Mouse (Mus musculus) stomach, embryonic 14.5 days (tissue): Measurements from ENCODE around the gene Tmem165. TPM values are rescaled to one million over a fixed set of nuclear protein-coding genes. Genes with fewer than 3 reads are reported as not detected.

Source experiments
- ATAC-seq: fragments of 200-750 bp; cut with Nextera tagmentation; 2 replicates; pipeline ENCODE4 v1.8.0; 2017; ENCODE audit warnings: low read depth, moderate TSS enrichment; ENCODE audit not compliant: insufficient number of reproducible peaks, insufficient read depth, low FRiP score
- H3K27ac ChIP-seq: fragments of 300-500 bp; sonication (generic); 2 replicates; pipeline ENCODE4 v1.5.1; 2014; ENCODE audit warnings: mild to moderate bottlenecking, low read length, moderate library complexity, mixed read lengths
- H3K27me3 ChIP-seq: fragments of 300-500 bp; sonication (generic); 2 replicates; pipeline ENCODE4 v1.6.1; 2014; ENCODE audit warnings: low read length, control low read depth, mixed read lengths; ENCODE audit not compliant: control insufficient read depth, insufficient read depth
- H3K36me3 ChIP-seq: fragments of 300-500 bp; sonication (generic); 2 replicates; pipeline ENCODE4 v1.6.1; 2014; ENCODE audit warnings: mild to moderate bottlenecking, control low read depth, low read length, moderate library complexity, mixed read lengths; ENCODE audit not compliant: control insufficient read depth, insufficient read depth
- H3K4me1 ChIP-seq: fragments of 300-500 bp; sonication (generic); 2 replicates; pipeline ENCODE4 v1.6.1; 2014; ENCODE audit warnings: low read length, control low read depth, mixed read lengths; ENCODE audit not compliant: control insufficient read depth, insufficient read depth
- H3K4me2 ChIP-seq: fragments of 300-500 bp; sonication (generic); replicated peaks from 2 replicates; pipeline ENCODE4 v1.6.1; 2014; ENCODE audit warnings: low read depth, low read length, control low read depth
- H3K4me3 ChIP-seq: fragments of 300-500 bp; sonication (generic); 2 replicates; pipeline ENCODE4 v1.5.1; 2014; ENCODE audit warnings: low read depth, low read length, control low read depth
- H3K9ac ChIP-seq: fragments of 300-500 bp; sonication (generic); replicated peaks from 2 replicates; pipeline ENCODE4 v1.6.1; 2014; ENCODE audit warnings: low read depth, mild to moderate bottlenecking, control low read depth, low read length, moderate library complexity, mixed read lengths
- H3K9me3 ChIP-seq: fragments of 300-500 bp; sonication (generic); 2 replicates; pipeline ENCODE4 v1.6.1; 2016; ENCODE audit warnings: low read depth, low read length, control low read depth; ENCODE audit not compliant: control insufficient read depth
- WGBS: fragments of 180-500 bp; shearing (Covaris S2); extraction: QIAGEN DNeasy Blood & Tissue Kit; methylation state at CpG from one replicate; pipeline ENCODE4 v1.1.7; 2014; 5-methylcytosine and 5-hydroxymethylcytosine counted together
- polyA plus RNA-seq: library from polyadenylated mRNA; unstranded; fragments of >200 nt; fragmentation: Nextera tagmentation; extraction: Ambion mirVana; gene quantifications from 2 replicates; pipeline ENCODE4 v1.2.1, GENCODE M21; 2014

Gene Tmem165
- polyA plus RNA-seq, 1 experiment from 2014 or later: 120 TPM

DNA sequence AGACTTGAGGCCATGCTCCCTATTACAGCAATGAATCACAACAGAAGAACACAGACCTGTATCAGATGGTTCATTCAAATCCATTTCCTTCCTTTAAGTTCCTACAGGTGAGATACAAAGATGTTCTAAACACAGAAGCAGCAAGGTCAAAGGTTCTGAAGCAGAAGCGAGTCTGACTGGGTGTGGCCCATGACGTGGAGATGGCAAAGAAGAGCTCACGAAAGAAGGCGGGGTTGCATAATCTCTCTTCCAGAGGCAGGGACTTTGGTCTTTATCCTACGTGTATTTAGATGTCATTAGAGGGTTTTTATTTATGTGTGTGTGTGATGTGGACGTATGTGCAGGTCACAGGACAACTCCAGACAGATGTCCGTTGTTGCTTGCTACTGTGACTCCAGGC, 6.0 kb upstream of the Tmem165 start:
- Histone ChIP-seq H3K36me3 (no peaks in the 10 kb centered on the region), H3K4me3 (no peak overlapping the region), H3K27ac (no peak overlapping the region), H3K27me3 (no peaks in the 10 kb centered on the region), H3K9me3 (no peaks in the 10 kb centered on the region), H3K9ac (no peak overlapping the region), H3K4me1 (0 out of 2 replicates have a peak, but pooled peaks cover 3% of the 10 kb centered on the region), H3K4me2 (no peak overlapping the region)
- ATAC-seq: no peak
- whole genome bisulfite sequencing: 63% methylated on average over 7 of the region's 7 CpGs

GRCm38 (mm10) chr5:76179171-76179570, 4.5 kb upstream of the Tmem165 start:
- Histone ChIP-seq H3K4me1 (0 out of 2 replicates have a peak, but pooled peaks cover 3% of the 10 kb centered on the region), H3K4me2 (no peak overlapping the region), H3K36me3 (no peaks in the 10 kb centered on the region), H3K9ac (no peak overlapping the region), H3K9me3 (no peaks in the 10 kb centered on the region), H3K4me3 (no peak overlapping the region), H3K27ac (no peak overlapping the region), H3K27me3 (no peaks in the 10 kb centered on the region)
- ATAC-seq: no peak
- WGBS: 93% methylated on average over 5 of the region's 5 CpGs

DNA sequence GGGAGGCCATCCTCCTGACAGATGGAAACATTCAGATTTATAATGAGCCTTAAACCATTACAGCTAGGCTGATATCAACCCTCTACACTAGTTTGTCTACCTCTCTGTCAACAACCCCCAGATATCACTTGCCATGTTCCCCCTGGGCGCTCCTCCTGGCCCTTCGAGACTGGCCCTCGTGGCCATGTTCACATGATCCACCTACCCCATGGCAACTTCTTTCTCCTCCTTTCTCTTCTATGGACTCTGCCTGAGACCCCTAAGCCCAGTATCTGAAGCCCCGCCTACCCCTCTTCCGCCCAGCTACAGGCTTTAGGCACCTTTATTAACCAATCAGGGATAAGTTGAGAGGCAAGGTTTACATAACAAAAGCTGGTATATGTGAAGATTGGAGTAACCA, 3.9 kb upstream of the Tmem165 start:
- WGBS: 84% methylated on average over 5 of the region's 5 CpGs
- no peak overlapping the region for H3K4me3 ChIP-seq

DNA sequence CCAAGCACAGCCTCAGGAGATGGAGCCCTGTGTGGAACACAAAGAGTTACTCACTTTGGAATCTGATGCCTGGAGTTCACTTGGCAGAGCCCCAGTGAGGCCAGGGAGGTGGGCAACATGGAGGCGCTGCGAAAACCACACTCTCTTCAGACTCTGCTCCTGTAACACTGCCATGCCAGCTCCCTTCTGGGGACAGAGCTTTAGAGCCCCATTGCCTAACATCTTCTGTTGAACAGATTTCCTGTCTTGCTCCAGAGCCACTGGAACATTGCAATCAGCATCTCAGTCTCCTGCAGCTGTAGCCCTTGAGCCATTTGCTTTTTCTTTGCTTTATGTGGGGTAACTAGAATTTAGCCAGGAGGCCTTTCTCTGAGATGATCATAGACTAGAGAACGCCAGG, 1.4 kb upstream of the Tmem165 start:
- WGBS: 50% methylated on average over 3 of the region's 3 CpGs
- no peak overlapping the region for H3K4me2 ChIP-seq
- H3K4me1 ChIP-seq: peaks cover 13% of the 10 kb centered on the region; the same call in 1 of the 2 replicates
- no peak overlapping the region for H3K9ac ChIP-seq
- no peaks in the 10 kb centered on the region for H3K27me3 ChIP-seq
- no peaks in the 10 kb centered on the region for H3K36me3 ChIP-seq
- no peak for ATAC-seq
- H3K27ac ChIP-seq: no peak overlapping the region
- H3K9me3 ChIP-seq: no peaks in the 10 kb centered on the region
- H3K4me3 ChIP-seq: no peak overlapping the region

More for the DNA sequence above, 3.9 kb upstream of the Tmem165 start:
- H3K9ac ChIP-seq: no peak overlapping the region
- no peak overlapping the region for H3K27ac ChIP-seq
- H3K27me3 ChIP-seq: no peaks in the 10 kb centered on the region
- ATAC-seq: no peak
- H3K9me3 ChIP-seq: no peaks in the 10 kb centered on the region
- no peaks in the 10 kb centered on the region for H3K36me3 ChIP-seq
- H3K4me1 ChIP-seq: 0 out of 2 replicates have a peak, but pooled peaks cover 3% of the 10 kb centered on the region
- no peak overlapping the region for H3K4me2 ChIP-seq

DNA sequence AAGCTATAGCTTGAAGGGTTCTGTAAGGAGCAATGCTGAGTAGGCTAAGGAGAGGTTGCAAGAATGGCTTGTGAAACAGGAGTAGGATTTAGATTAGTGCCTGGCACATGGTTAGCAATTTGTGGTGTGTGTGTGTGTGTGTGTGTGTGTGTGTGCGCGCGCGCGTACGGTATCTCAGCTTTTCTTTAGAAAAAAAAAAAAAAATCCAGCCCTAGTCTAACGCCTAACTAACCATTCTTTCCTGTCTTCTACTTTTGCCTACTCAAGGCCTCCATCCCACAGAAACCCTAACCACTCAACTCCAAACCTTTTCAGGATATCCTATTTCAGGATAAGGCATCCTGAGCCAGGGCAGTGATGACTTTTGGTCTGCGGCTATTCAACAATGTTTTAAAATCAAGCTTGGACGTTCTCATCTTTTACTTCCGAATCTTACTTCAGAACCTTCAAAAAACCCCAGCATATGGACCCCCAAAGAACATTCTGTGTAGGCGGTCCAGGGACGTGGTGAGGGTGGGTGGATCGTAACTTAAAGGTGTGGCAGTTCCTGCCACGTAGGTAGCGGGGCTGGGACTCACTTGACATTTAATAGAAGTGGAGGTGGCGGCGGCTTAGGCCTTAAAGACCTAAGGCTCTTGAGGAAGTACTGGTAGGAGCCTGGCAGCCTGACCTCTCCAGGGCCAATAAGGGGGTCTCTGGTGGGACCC, 484 bp upstream of the Tmem165 start:
- Histone ChIP-seq H3K9ac (peak overlapping the region; percentile 87; the same call in 1 of the 2 replicates), H3K27me3 (no peaks in the 10 kb centered on the region), H3K4me3 (peak overlapping the region; percentile 95), H3K36me3 (no peaks in the 10 kb centered on the region), H3K4me2 (peak overlapping the region; percentile 74), H3K27ac (no peak overlapping the region; the same call in 1 of the 2 replicates), H3K9me3 (no peaks in the 10 kb centered on the region), H3K4me1 (peaks cover 13% of the 10 kb centered on the region; the same call in 1 of the 2 replicates)
- whole genome bisulfite sequencing: 37% methylated on average over 17 of the region's 17 CpGs
- ATAC-seq: 0 out of 2 replicates have a peak, but pooled peaks have one; percentile 19

DNA sequence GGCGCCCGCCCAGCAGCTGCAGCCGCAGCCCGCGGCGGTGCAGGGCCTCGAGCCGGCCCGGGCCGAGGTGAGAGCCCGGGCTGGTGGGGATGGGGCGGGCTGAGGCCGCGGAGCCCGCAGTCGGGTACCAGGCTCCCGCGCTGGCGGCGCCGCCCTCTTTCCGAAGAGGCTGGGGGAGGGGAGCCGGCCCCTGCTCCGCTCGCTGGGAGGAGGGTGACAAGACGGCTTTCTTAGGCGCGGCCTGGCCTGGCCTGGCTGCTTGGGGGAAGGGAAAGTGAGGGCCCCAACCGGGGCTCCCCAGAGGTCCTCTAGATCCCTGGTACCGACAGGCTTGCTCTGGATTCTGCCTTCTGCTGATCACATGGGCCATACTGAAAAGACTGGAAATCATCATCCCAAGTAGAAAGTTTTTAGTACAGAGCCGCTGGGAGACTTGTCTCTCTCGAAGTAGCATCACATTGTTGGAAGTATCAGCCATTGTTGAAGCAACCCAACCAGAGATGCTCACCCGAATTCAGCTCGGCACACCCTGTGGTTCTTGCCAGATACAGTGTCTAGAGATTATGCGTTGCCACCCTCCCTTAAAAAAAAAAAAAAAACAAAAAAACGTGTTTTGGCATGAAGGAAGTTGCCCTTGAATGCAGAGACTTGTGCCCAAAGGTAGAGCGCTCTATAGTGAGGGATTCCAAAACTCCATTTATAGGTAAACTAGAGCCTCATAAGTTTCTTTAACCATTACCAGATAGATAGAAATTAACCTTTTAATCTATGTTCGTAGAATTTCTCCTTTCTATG, 803 bp downstream of the Tmem165 start:
- H3K4me2 ChIP-seq: peak overlapping the region; percentile 74
- no peaks in the 10 kb centered on the region for H3K36me3 ChIP-seq
- no peaks in the 10 kb centered on the region for H3K9me3 ChIP-seq
- no peaks in the 10 kb centered on the region for H3K27me3 ChIP-seq
- WGBS: 5% methylated on average over 33 of the region's 38 CpGs
- ATAC-seq: peak; percentile 87
- peak overlapping the region; percentile 87 for H3K9ac ChIP-seq
- H3K4me3 ChIP-seq: peak overlapping the region; percentile 95
- H3K4me1 ChIP-seq: peaks cover 13% of the 10 kb centered on the region; the same call in 1 of the 2 replicates
- peak overlapping the region; percentile 97 for H3K27ac ChIP-seq

GRCm38 (mm10) chr5:76187885-76188284, 4.2 kb downstream of the Tmem165 start:
- Histone ChIP-seq H3K4me3 (no peak overlapping the region), H3K4me1 (peaks cover 13% of the 10 kb centered on the region; the same call in 1 of the 2 replicates), H3K4me2 (no peak overlapping the region), H3K9ac (no peak overlapping the region), H3K27ac (no peak overlapping the region), H3K9me3 (no peaks in the 10 kb centered on the region), H3K36me3 (no peaks in the 10 kb centered on the region), H3K27me3 (no peaks in the 10 kb centered on the region)
- no peak for ATAC-seq
- WGBS: 74% methylated on average over 5 of the region's 5 CpGs

GRCm38 (mm10) chr5:76190609-76191008, 6.9 kb downstream of the Tmem165 start:
- Histone ChIP-seq H3K4me2 (no peak overlapping the region), H3K4me3 (no peak overlapping the region), H3K36me3 (peaks cover 4% of the 10 kb centered on the region; the same call in 1 of the 2 replicates), H3K4me1 (peaks cover 6% of the 10 kb centered on the region; the same call in 1 of the 2 replicates), H3K27ac (no peak overlapping the region), H3K9me3 (no peaks in the 10 kb centered on the region), H3K27me3 (no peaks in the 10 kb centered on the region), H3K9ac (no peak overlapping the region)
- 81% methylated on average over 4 of the region's 4 CpGs for WGBS
- ATAC-seq: no peak
